Mouse (Mus musculus) liver, embryonic 15.5 days (tissue): ENCODE measurements around the gene Nat14. TPM values are rescaled to one million over a fixed set of nuclear protein-coding genes. Genes with fewer than 3 reads are reported as not detected.

Experiments
- ATAC-seq: fragments of 200-750 bp; cut with Nextera tagmentation; 2 replicates; pipeline ENCODE4 v1.8.0; 2017; ENCODE audit warnings: moderate number of reproducible peaks, mild to moderate bottlenecking, moderate library complexity; ENCODE audit not compliant: insufficient read depth
- H3K27ac ChIP-seq: fragments of 300-500 bp; sonication (generic); replicated peaks from 2 replicates; pipeline ENCODE4 v1.5.1; 2015; ENCODE audit warnings: mild to moderate bottlenecking, inconsistent platforms
- H3K27me3 ChIP-seq: fragments of 300-500 bp; sonication (generic); 2 replicates; pipeline ENCODE4 v1.6.1; 2015; ENCODE audit warnings: mild to moderate bottlenecking, inconsistent platforms
- H3K36me3 ChIP-seq: fragments of 300-500 bp; sonication (generic); replicated peaks from 2 replicates; pipeline ENCODE4 v1.6.1; 2015; ENCODE audit warnings: moderate library complexity, mild to moderate bottlenecking, inconsistent platforms
- H3K4me1 ChIP-seq: fragments of 300-500 bp; sonication (generic); replicated peaks from 2 replicates; pipeline ENCODE4 v1.6.1; 2015; ENCODE audit warnings: inconsistent platforms
- H3K4me2 ChIP-seq: fragments of 300-500 bp; sonication (generic); 2 replicates; pipeline ENCODE4 v1.6.1; 2015; ENCODE audit warnings: moderate library complexity, mild to moderate bottlenecking, inconsistent platforms
- H3K4me3 ChIP-seq: fragments of 300-500 bp; sonication (generic); replicated peaks from 2 replicates; pipeline ENCODE4 v1.5.1; 2015; ENCODE audit warnings: mild to moderate bottlenecking, inconsistent platforms
- H3K9ac ChIP-seq: fragments of 300-500 bp; sonication (generic); 2 replicates; pipeline ENCODE4 v1.6.1; 2015; ENCODE audit warnings: moderate library complexity, mild to moderate bottlenecking, inconsistent platforms
- H3K9me3 ChIP-seq: fragments of 300-500 bp; sonication (generic); replicated peaks from 2 replicates; pipeline ENCODE4 v1.6.1; 2016; ENCODE audit warnings: inconsistent platforms
- WGBS: fragments of 180-500 bp; shearing (Covaris S2); methylation state at CpG from one replicate; pipeline ENCODE4 v1.1.7; 2015; ENCODE audit warnings: mixed read lengths; ENCODE audit not compliant: insufficient replicate concordance; 5-methylcytosine and 5-hydroxymethylcytosine counted together
- polyA plus RNA-seq: library from polyadenylated mRNA; unstranded; fragments of >200 nt; fragmentation: Nextera tagmentation; extraction: Ambion mirVana; gene quantifications from 2 replicates; pipeline ENCODE4 v1.2.1, GENCODE M21; 2015

Gene Nat14
- polyA plus RNA-seq, 1 experiment from 2014 or later = 0.23 TPM

GRCm38 (mm10) chr7:4920496-4920895 lies 1.3 kb upstream of the Nat14 start:
- no peak for ATAC-seq
- no peak overlapping the region for H3K27ac ChIP-seq
- no peaks in the 10 kb centered on the region for H3K9me3 ChIP-seq
- no peak overlapping the region for H3K4me3 ChIP-seq
- H3K27me3 ChIP-seq = peaks cover 42% of the 10 kb centered on the region
- no peak overlapping the region for H3K9ac ChIP-seq
- 88% methylated on average over 19 of the region's 19 CpGs for WGBS
- H3K4me2 ChIP-seq = no peak overlapping the region
- peaks cover 36% of the 10 kb centered on the region for H3K36me3 ChIP-seq
- H3K4me1 ChIP-seq = peaks cover 47% of the 10 kb centered on the region

GRCm38 (mm10) chr7:4920976-4921823 lies 628 bp upstream of the Nat14 start:
- no peak overlapping the region for H3K27ac ChIP-seq
- no peak overlapping the region for H3K4me3 ChIP-seq
- H3K9me3 ChIP-seq = no peaks in the 10 kb centered on the region
- peaks cover 40% of the 10 kb centered on the region for H3K4me1 ChIP-seq
- ATAC-seq = no peak
- no peak overlapping the region for H3K9ac ChIP-seq
- WGBS = 31% methylated on average over 23 of the region's 23 CpGs
- peaks cover 49% of the 10 kb centered on the region for H3K27me3 ChIP-seq
- peaks cover 36% of the 10 kb centered on the region for H3K36me3 ChIP-seq
- H3K4me2 ChIP-seq = peak overlapping the region; percentile 10; the same call in 1 of the 2 replicates

DNA sequence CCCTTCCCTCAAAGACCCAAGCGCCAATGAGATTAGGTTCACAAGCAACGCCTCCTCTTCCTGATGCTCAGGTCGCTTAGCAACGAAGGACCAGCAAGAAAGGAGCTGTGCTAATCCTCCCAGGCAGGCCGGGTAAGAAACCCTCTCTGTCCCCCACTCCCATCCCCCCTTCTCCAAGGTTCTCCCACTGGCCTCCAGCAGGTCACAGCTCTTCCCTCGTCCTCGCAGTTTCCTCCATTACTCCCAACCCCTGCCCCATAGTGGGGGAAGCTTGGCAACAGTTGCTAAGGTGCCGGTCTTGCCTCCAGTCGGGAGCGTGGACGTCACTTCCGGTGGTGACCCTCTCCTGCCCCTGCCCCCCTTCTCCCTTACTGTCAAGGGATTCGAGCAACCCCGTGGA lies 680 bp downstream of the Nat14 start:
- peak overlapping the region; percentile 43 for H3K4me2 ChIP-seq
- peaks cover 61% of the 10 kb centered on the region for H3K27me3 ChIP-seq
- 2% methylated on average over 14 of the region's 14 CpGs for WGBS
- H3K27ac ChIP-seq = no peak overlapping the region
- H3K9ac ChIP-seq = no peak overlapping the region
- no peak for ATAC-seq
- H3K36me3 ChIP-seq = peaks cover 33% of the 10 kb centered on the region
- H3K9me3 ChIP-seq = no peaks in the 10 kb centered on the region
- H3K4me3 ChIP-seq = no peak overlapping the region
- H3K4me1 ChIP-seq = peaks cover 29% of the 10 kb centered on the region

GRCm38 (mm10) chr7:4922931-4923565 lies 1.2 kb downstream of the Nat14 start:
- no peak overlapping the region for H3K27ac ChIP-seq
- peaks cover 29% of the 10 kb centered on the region for H3K4me1 ChIP-seq
- ATAC-seq = no peak
- 4% methylated on average over 14 of the region's 14 CpGs for WGBS
- no peaks in the 10 kb centered on the region for H3K9me3 ChIP-seq
- no peak overlapping the region for H3K9ac ChIP-seq
- H3K4me2 ChIP-seq = peak overlapping the region; percentile 43
- peaks cover 29% of the 10 kb centered on the region for H3K36me3 ChIP-seq
- peaks cover 61% of the 10 kb centered on the region for H3K27me3 ChIP-seq
- no peak overlapping the region for H3K4me3 ChIP-seq

DNA sequence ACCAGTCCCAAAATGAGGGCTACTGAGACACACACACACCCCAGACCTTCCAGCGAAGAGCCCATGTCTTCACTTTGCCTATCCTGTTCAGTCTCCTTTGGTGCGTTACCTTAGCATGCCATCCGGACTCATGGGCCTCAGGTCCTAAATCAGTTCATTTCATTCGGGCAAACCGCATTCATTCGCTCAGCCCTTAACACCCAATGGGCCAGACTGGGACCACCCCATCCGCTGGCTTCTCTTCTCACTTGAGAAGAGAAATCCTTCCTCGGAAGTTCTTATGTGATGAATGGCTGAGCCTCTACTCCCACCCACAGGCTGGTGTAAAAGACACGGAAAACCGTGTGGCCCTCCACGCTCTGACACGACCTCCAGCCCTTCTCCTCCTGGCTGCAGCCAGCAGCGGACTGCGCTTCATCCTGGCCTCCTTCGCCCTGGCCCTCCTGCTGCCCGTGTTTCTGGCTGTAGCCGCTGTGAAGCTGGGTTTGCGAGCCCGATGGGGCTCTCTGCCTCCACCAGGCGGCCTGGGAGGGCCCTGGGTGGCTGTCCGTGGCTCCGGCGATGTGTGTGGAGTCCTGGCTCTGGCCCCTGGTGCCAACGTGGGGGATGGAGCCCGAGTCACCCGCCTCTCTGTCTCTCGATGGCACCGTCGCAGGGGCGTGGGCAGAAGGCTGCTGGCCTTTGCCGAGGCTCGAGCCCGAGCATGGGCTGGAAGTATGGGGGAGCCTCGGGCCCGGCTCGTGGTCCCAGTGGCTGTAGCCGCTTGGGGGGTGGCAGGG lies 1.9 kb downstream of the Nat14 start:
- peaks cover 22% of the 10 kb centered on the region for H3K36me3 ChIP-seq
- H3K4me3 ChIP-seq = no peak overlapping the region
- peaks cover 61% of the 10 kb centered on the region for H3K27me3 ChIP-seq
- H3K4me2 ChIP-seq = peak overlapping the region; percentile 29; the same call in 1 of the 2 replicates
- no peaks in the 10 kb centered on the region for H3K9me3 ChIP-seq
- 8% methylated on average over 37 of the region's 37 CpGs for WGBS
- no peak for ATAC-seq
- peaks cover 29% of the 10 kb centered on the region for H3K4me1 ChIP-seq
- no peak overlapping the region for H3K9ac ChIP-seq
- no peak overlapping the region for H3K27ac ChIP-seq

DNA sequence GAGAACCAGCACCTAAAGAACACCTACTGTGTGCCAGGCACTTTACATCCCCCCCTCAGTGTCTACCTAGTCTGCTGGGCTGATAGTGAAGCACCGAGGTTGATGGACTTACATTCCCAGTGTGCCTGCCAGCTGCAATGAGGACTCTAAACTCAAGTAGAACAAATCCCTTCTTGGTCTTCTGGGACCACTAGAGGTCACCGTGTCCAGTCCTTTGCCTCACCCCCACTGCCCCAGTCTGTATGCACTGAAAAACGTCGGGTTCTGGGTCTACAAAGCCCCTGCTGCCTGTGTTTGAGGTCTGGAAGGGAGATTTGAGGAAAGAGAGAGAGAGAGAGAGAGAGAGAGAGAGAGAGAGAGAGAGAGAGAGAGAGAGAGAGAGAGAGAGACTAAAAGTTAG lies 2.7 kb downstream of the Nat14 start:
- Histone ChIP-seq H3K4me3 (no peak overlapping the region), H3K9ac (no peak overlapping the region), H3K4me1 (peaks cover 29% of the 10 kb centered on the region), H3K27me3 (peaks cover 61% of the 10 kb centered on the region), H3K4me2 (0 out of 2 replicates have a peak overlapping the region, but pooled peaks have one; percentile 29), H3K9me3 (no peaks in the 10 kb centered on the region), H3K36me3 (peaks cover 15% of the 10 kb centered on the region), H3K27ac (no peak overlapping the region)
- ATAC-seq = no peak
- WGBS = 0% methylated on average over 4 of the region's 4 CpGs

- H3K27ac ChIP-seq = no peak overlapping the region
- H3K4me3 ChIP-seq = no peak overlapping the region
- no peak for ATAC-seq
- peaks cover 11% of the 10 kb centered on the region for H3K36me3 ChIP-seq
- no peaks in the 10 kb centered on the region for H3K9me3 ChIP-seq
- no peak overlapping the region for H3K4me2 ChIP-seq
- H3K4me1 ChIP-seq = peaks cover 29% of the 10 kb centered on the region
- H3K27me3 ChIP-seq = peaks cover 61% of the 10 kb centered on the region
- 19% methylated on average over 3 of the region's 4 CpGs for WGBS
- H3K9ac ChIP-seq = no peak overlapping the region
These were observed 3.1 kb downstream of the Nat14 start for GRCm38 (mm10) chr7:4924891-4925301.

- Histone ChIP-seq H3K27me3 (peaks cover 61% of the 10 kb centered on the region), H3K4me1 (peaks cover 28% of the 10 kb centered on the region), H3K27ac (no peak within 1 kb of the TSS), H3K9ac (no peak within 1 kb of the TSS), H3K9me3 (no peaks in the 10 kb centered on the region), H3K36me3 (peaks cover 3% of the 10 kb centered on the region; the same call in 1 of the 2 replicates), H3K4me3 (no peak within 1 kb of the TSS), H3K4me2 (no peak within 1 kb of the TSS)
- no peak for ATAC-seq
- WGBS = 20% methylated on average over 6 of the region's 6 CpGs
These were observed 3.9 kb downstream of the Nat14 start, which contains the start of gene Ssc5d for GRCm38 (mm10) chr7:4925441-4926381. Gene Ssc5d (plus strand): TSS chr7:4925785.

GRCm38 (mm10) chr7:4926849-4927248 lies 5.0 kb downstream of the Nat14 start:
- 66% methylated on average over 16 of the region's 16 CpGs for WGBS
- peaks cover 17% of the 10 kb centered on the region for H3K4me1 ChIP-seq
- no peaks in the 10 kb centered on the region for H3K9me3 ChIP-seq
- H3K27me3 ChIP-seq = peaks cover 56% of the 10 kb centered on the region
- no peak overlapping the region for H3K27ac ChIP-seq
- H3K4me2 ChIP-seq = no peak overlapping the region
- no peak overlapping the region for H3K4me3 ChIP-seq
- no peak for ATAC-seq
- H3K9ac ChIP-seq = no peak overlapping the region
- H3K36me3 ChIP-seq = no peaks in the 10 kb centered on the region

GRCm38 (mm10) chr7:4927711-4928110 lies 5.9 kb downstream of the Nat14 start:
- Histone ChIP-seq H3K4me3 (no peak overlapping the region), H3K4me2 (no peak overlapping the region)
- 45% methylated on average over 8 of the region's 8 CpGs for WGBS

More at GRCm38 (mm10) chr7:4927711-4928110, 5.9 kb downstream of the Nat14 start:
- Histone ChIP-seq H3K4me1 (peaks cover 13% of the 10 kb centered on the region), H3K9me3 (no peaks in the 10 kb centered on the region), H3K9ac (no peak overlapping the region), H3K27me3 (peaks cover 47% of the 10 kb centered on the region), H3K36me3 (no peaks in the 10 kb centered on the region), H3K27ac (no peak overlapping the region)
- ATAC-seq = no peak
